Mouse (Mus musculus) MEL (cell line): ENCODE measurements at regions not wholly inside any gene's neighbourhood (a gene's known extent, or its start where the extent isn't known, plus 50 kb on each side); places are given as distances from the start of the nearest gene placed in this dataset.

ENCODE experiments used
- DNase-seq: peaks from one replicate; pipeline ENCODE4 v3.0.0; 2011; ENCODE audit warnings: low read depth, low spot score
- H3K27ac ChIP-seq: 2 replicates; pipeline ENCODE4 v1.5.1; 2012; ENCODE audit warnings: low read depth, mild to moderate bottlenecking, control low read depth, low read length, moderate library complexity; ENCODE audit not compliant: control insufficient read depth
- H3K27me3 ChIP-seq, 2 experiments: fragments of 150-350 bp in 1 of 2; sonication (generic) in 1 of 2; 2 replicates each; pipeline ENCODE4 v1.6.1; 2012; ENCODE audit warnings: low read length in 2 of 2, mild to moderate bottlenecking in 2 of 2, improper control_type of control experiment in 1 of 2, moderate library complexity in 1 of 2; ENCODE audit not compliant: insufficient read depth in 2 of 2, control insufficient read depth in 1 of 2
- H3K36me3 ChIP-seq, 2 experiments: 2 replicates each; pipeline ENCODE4 v1.6.1; 2012 to 2014; ENCODE audit warnings: low read length in 2 of 2, improper control_type of control experiment in 1 of 2, inconsistent platforms in 1 of 2, mild to moderate bottlenecking in 1 of 2; ENCODE audit not compliant: insufficient read depth in 2 of 2, control insufficient read depth in 1 of 2
- H3K4me1 ChIP-seq, 2 experiments: fragments of 150-350 bp in 1 of 2; sonication (generic) in 1 of 2; 2 replicates each; pipeline ENCODE4 v1.6.1; 2012; ENCODE audit warnings: low read length in 2 of 2, improper control_type of control experiment in 1 of 2, mild to moderate bottlenecking in 1 of 2; ENCODE audit not compliant: insufficient read depth in 2 of 2, control insufficient read depth in 1 of 2
- H3K4me3 ChIP-seq, 2 experiments: fragments of 150-350 bp in 1 of 2; sonication (generic) in 1 of 2; 2 replicates each; pipeline ENCODE4 v1.5.1; 2012; ENCODE audit warnings: low read depth in 2 of 2, low read length in 2 of 2, mild to moderate bottlenecking in 2 of 2, moderate library complexity in 2 of 2, control low read depth in 1 of 2, improper control_type of control experiment in 1 of 2; ENCODE audit not compliant: control insufficient read depth in 1 of 2, insufficient read depth in 1 of 2
- H3K79me2 ChIP-seq: 2 replicates; pipeline ENCODE4 v1.6.1; 2012; ENCODE audit warnings: mild to moderate bottlenecking, low read length, moderate library complexity; ENCODE audit not compliant: control insufficient read depth, poor library complexity, insufficient read depth
- H3K9ac ChIP-seq: 2 replicates; pipeline ENCODE4 v1.6.1; 2012; ENCODE audit warnings: low read depth, mild to moderate bottlenecking, control low read depth, low read length, moderate library complexity; ENCODE audit not compliant: control insufficient read depth, poor library complexity, severe bottlenecking
- H3K9me3 ChIP-seq: fragments of 150-350 bp; sonication (generic); replicated peaks from 2 replicates; pipeline ENCODE4 v1.6.1; 2012; ENCODE audit warnings: mild to moderate bottlenecking, low read length, improper control_type of control experiment, moderate library complexity; ENCODE audit not compliant: insufficient read depth
- CHD1 ChIP-seq: IDR thresholded peaks from 2 replicates; pipeline ENCODE4 v1.6.1; 2012; ENCODE audit warnings: low read depth, mild to moderate bottlenecking, inconsistent platforms, low read length, improper control_type of control experiment
- CTCF ChIP-seq, 3 experiments: IDR thresholded peaks in 2 of 3; conservative IDR thresholded peaks in 1 of 3; 2 replicates each; pipeline ENCODE4 v1.5.1; 2011 to 2012; ENCODE audit warnings: low read length in 3 of 3, low read depth in 2 of 3, mild to moderate bottlenecking in 2 of 3, improper control_type of control experiment in 1 of 3, inconsistent platforms in 1 of 3, mixed read lengths in 1 of 3, moderate library complexity in 1 of 3; ENCODE audit not compliant: control insufficient read depth in 1 of 3, insufficient read depth in 1 of 3, poor library complexity in 1 of 3, severe bottlenecking in 1 of 3
- E2F4 ChIP-seq: IDR thresholded peaks from 2 replicates; pipeline ENCODE4 v1.6.1; 2011; ENCODE audit warnings: low read depth, low read length, improper control_type of control experiment, borderline replicate concordance
- ELF1 ChIP-seq: IDR thresholded peaks from 2 replicates; pipeline ENCODE4 v1.6.1; 2014; ENCODE audit warnings: low read depth, mild to moderate bottlenecking, inconsistent platforms, low read length, improper control_type of control experiment, moderate library complexity
- ETS1 ChIP-seq: IDR thresholded peaks from 2 replicates; pipeline ENCODE4 v1.6.1; 2012; ENCODE audit warnings: low read depth, mild to moderate bottlenecking, inconsistent platforms, low read length, improper control_type of control experiment, moderate library complexity
- GABPA ChIP-seq: IDR thresholded peaks from 2 replicates; pipeline ENCODE4 v1.6.1; 2012; ENCODE audit warnings: low read depth, mild to moderate bottlenecking, inconsistent platforms, low read length, improper control_type of control experiment, moderate library complexity
- JUND ChIP-seq: IDR thresholded peaks from 2 replicates; pipeline ENCODE4 v1.6.1; 2011; ENCODE audit warnings: low read depth, mild to moderate bottlenecking, improper control_type of control experiment, low read length
- KAT2A ChIP-seq: conservative IDR thresholded peaks from 2 replicates; pipeline ENCODE4 v1.6.1; 2012; ENCODE audit warnings: low read depth, low read length, improper control_type of control experiment, inconsistent platforms
- MAFK ChIP-seq: IDR thresholded peaks from 2 replicates; pipeline ENCODE4 v1.6.1; 2011; ENCODE audit warnings: low read depth, mild to moderate bottlenecking, low read length, improper control_type of control experiment, borderline replicate concordance
- MYB ChIP-seq: IDR thresholded peaks from 2 replicates; pipeline ENCODE4 v1.6.1; 2011; ENCODE audit warnings: mild to moderate bottlenecking, low read depth, low read length, improper control_type of control experiment
- POLR2A ChIP-seq, 2 experiments: IDR thresholded peaks; 2 replicates each; pipeline ENCODE4 v1.6.1; 2011 to 2012; ENCODE audit warnings: low read length in 2 of 2, mild to moderate bottlenecking in 2 of 2, control low read depth in 1 of 2, improper control_type of control experiment in 1 of 2, low read depth in 1 of 2, moderate library complexity in 1 of 2; ENCODE audit not compliant: control insufficient read depth in 1 of 2, insufficient read depth in 1 of 2, poor library complexity in 1 of 2
- RAD21 ChIP-seq: IDR thresholded peaks from 2 replicates; pipeline ENCODE4 v1.6.1; 2011; ENCODE audit warnings: mild to moderate bottlenecking, low read depth, low read length, improper control_type of control experiment
- RCOR1 ChIP-seq: IDR thresholded peaks from 2 replicates; pipeline ENCODE4 v1.6.1; 2012; ENCODE audit warnings: low read depth, mild to moderate bottlenecking, inconsistent platforms, low read length, improper control_type of control experiment
- SIN3A ChIP-seq: IDR thresholded peaks from 2 replicates; pipeline ENCODE4 v1.6.1; 2012; ENCODE audit warnings: low read length, improper control_type of control experiment, inconsistent platforms
- SMC3 ChIP-seq: IDR thresholded peaks from 2 replicates; pipeline ENCODE4 v1.6.1; 2011; ENCODE audit warnings: low read depth, low read length, improper control_type of control experiment
- TAL1 ChIP-seq: IDR thresholded peaks from 2 replicates; pipeline ENCODE4 v1.6.1; 2012; ENCODE audit warnings: mild to moderate bottlenecking, inconsistent platforms, low read length, moderate library complexity, mixed read lengths
- UBTF ChIP-seq: IDR thresholded peaks from 2 replicates; pipeline ENCODE4 v1.6.1; 2012; ENCODE audit warnings: low read depth, mild to moderate bottlenecking, inconsistent platforms, low read length, improper control_type of control experiment, moderate library complexity, borderline replicate concordance; ENCODE audit not compliant: insufficient read depth
- USF1 ChIP-seq: IDR thresholded peaks from 2 replicates; pipeline ENCODE4 v1.6.1; 2014; ENCODE audit warnings: low read depth, mild to moderate bottlenecking, inconsistent platforms, low read length, improper control_type of control experiment, moderate library complexity
- USF2 ChIP-seq, 2 experiments: IDR thresholded peaks; 2 replicates each; pipeline ENCODE4 v1.6.1; 2011 to 2012; ENCODE audit warnings: improper control_type of control experiment in 2 of 2, low read length in 2 of 2, borderline replicate concordance in 1 of 2, inconsistent platforms in 1 of 2, low read depth in 1 of 2, mild to moderate bottlenecking in 1 of 2; ENCODE audit not compliant: insufficient read depth in 1 of 2
- ZC3H11A ChIP-seq: IDR thresholded peaks from 2 replicates; pipeline ENCODE4 v1.6.1; 2012; ENCODE audit warnings: low read depth, mild to moderate bottlenecking, inconsistent platforms, low read length, improper control_type of control experiment
- ZKSCAN1 ChIP-seq: IDR thresholded peaks from 2 replicates; pipeline ENCODE4 v1.6.1; 2012; ENCODE audit warnings: low read depth, mild to moderate bottlenecking, inconsistent platforms, low read length, improper control_type of control experiment, moderate library complexity

DNA sequence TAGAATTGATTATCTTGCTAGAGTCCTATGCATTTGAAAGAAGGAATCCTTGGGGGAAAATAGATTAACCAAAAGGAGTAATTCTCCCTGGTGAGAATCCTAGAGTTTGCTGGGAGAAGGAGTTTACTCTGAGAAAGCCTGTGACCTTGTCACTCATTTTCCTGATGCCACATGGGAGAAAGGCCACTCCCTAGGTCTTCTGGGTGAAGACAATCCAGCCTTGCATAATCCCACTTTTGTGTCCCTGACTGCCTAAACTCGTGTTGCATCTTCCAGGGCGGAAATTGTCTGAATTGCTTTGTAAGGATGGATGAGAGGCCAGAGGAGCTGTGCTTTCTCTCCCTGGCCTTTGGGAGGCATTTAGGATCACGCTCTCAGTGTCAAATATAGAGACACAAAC, 490.2 kb downstream of the Slc4a3 start:
- Histone ChIP-seq H3K4me3 (no peak overlapping the region), H3K79me2 (no peaks in the 10 kb centered on the region), H3K27me3 (no peaks in the 10 kb centered on the region), H3K36me3 (no peaks in the 10 kb centered on the region), H3K27ac (no peak overlapping the region), H3K9me3 (no peaks in the 10 kb centered on the region), H3K9ac (no peak overlapping the region), H3K4me1 (no peaks in the 10 kb centered on the region)
- DNase-seq = no peak
- no peak for TF ChIP-seq SMC3
- no peak for TF ChIP-seq RCOR1
- TF ChIP-seq ZKSCAN1 = no peak
- no peak for TF ChIP-seq POLR2A (IDR thresholded peaks at IDR 0.05; ENCODE audit: control insufficient read depth in 1 of 2, insufficient read depth in 1 of 2, low read depth in 1 of 2, low read length in 2 of 2, poor library complexity in 1 of 2)
- no peak for TF ChIP-seq ELF1
- TF ChIP-seq USF2 (IDR thresholded peaks at IDR 0.05; ENCODE audit: borderline replicate concordance in 1 of 2, insufficient read depth in 1 of 2, low read depth in 1 of 2, low read length in 2 of 2) = no peak
- no peak for TF ChIP-seq CHD1
- no peak for TF ChIP-seq USF1
- no peak for TF ChIP-seq RAD21
- no peak for TF ChIP-seq JUND
- TF ChIP-seq ZC3H11A = no peak

DNA sequence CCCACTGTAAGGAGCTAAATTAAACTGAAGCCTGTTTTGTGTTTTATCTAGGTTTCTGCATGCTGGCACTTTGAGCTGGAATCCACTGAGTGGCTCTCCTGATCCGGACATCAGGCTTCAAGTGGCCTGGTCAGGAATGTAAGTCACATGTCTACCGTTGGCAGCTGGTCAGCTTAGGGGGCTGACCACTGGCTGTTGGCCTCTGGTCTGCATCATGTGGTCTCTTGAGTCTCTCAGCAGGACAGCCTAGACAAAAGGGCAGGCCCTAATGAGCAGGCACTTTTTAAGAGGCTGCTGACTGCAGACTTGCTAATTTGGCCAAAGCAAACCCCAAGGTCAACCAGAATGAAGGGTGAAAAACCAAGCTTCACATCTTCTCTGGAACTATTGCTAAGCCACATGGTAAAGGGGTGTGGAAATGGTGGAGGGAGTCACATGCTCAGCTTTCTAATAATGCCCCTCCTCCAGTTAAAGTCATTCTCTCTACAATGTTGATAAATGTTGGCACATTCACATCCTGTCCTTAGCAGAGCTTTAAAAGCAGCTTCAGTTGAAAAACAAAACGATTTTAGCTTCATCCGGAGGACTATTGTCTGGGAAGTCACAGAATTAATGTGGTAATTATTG, 493.1 kb downstream of the Slc4a3 start:
- no peak for DNase-seq
- H3K27ac ChIP-seq = no peak overlapping the region
- no peak overlapping the region for H3K4me3 ChIP-seq
- no peaks in the 10 kb centered on the region for H3K36me3 ChIP-seq
- H3K79me2 ChIP-seq = no peaks in the 10 kb centered on the region
- no peak overlapping the region for H3K9ac ChIP-seq
- H3K9me3 ChIP-seq = no peaks in the 10 kb centered on the region
- TF ChIP-seq TAL1 (no peak), ETS1 (no peak), UBTF (no peak), MYB (no peak), SMC3 (no peak)
- H3K4me1 ChIP-seq = no peaks in the 10 kb centered on the region
- no peaks in the 10 kb centered on the region for H3K27me3 ChIP-seq

DNA sequence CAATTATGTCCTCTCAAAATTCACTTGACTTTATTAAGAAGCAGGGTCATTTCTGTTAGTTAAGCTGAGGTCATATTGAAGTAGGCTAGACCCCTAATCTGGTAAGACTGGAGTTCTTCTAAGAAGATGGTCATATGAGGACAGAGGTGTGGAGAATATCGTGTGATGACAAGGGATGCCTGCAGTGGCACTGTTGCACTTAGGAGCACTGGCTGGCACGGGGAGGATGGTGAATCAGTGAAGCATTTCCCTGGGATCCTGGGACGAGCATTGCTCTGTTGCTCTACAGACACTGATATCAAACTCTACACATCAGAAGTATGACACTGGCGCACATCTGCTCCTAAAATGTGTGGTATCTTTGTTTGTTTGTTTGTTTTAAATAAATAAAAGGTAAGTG, 493.6 kb downstream of the Slc4a3 start:
- H3K79me2 ChIP-seq = no peaks in the 10 kb centered on the region
- H3K4me1 ChIP-seq = no peaks in the 10 kb centered on the region
- no peak for DNase-seq
- no peak overlapping the region for H3K9ac ChIP-seq
- H3K4me3 ChIP-seq = no peak overlapping the region
- H3K36me3 ChIP-seq = no peaks in the 10 kb centered on the region
- H3K27me3 ChIP-seq = no peaks in the 10 kb centered on the region
- TF ChIP-seq E2F4 (no peak), GABPA (no peak), CTCF (IDR thresholded peaks at IDR 0.05 in 2 of 3, conservative IDR thresholded peaks at IDR 0.05 in 1 of 3; ENCODE audit: control insufficient read depth in 1 of 3, insufficient read depth in 1 of 3, low read depth in 2 of 3, low read length in 3 of 3, poor library complexity in 1 of 3, severe bottlenecking in 1 of 3) (no peak), KAT2A (no peak), SIN3A (no peak), MYB (no peak), MAFK (no peak)
- TF ChIP-seq, all 39 proteins: peak for 0
- Histone ChIP-seq H3K9me3 (no peaks in the 10 kb centered on the region), H3K27ac (no peak overlapping the region)
